7 mouse cellular contexts compared by ENCODE assay signal in genomic region chr11:105507332-105507971, GRCm38 (mm10). TPM values are rescaled to one million over a fixed set of nuclear protein-coding genes. Genes with fewer than 3 reads are reported as not detected.
DNase-seq lines count a peak whose midpoint lies in the region; ATAC-seq lines count a peak whose summit lies in the region.

No protein-coding gene starts in this region.

- no peak overlapping the region for H3K4me3 ChIP-seq in hindbrain, embryonic 11.5 days (ENCODE audit: low read depth, low read length)
- H3K4me3 ChIP-seq in midbrain, embryonic 11.5 days (ENCODE audit: low read depth, low read length), result no peak overlapping the region
- H3K4me3 ChIP-seq in intestine, embryonic 15.5 days (replicated peaks), result no peak overlapping the region

- peak overlapping the region; percentile 17 for H3K4me2 ChIP-seq in hindbrain, embryonic 11.5 days (replicated peaks; ENCODE audit: low read depth, low read length)
- peak overlapping the region; percentile 35; the same call in 1 of the 2 replicates for H3K4me2 ChIP-seq in midbrain, embryonic 11.5 days
- H3K4me2 ChIP-seq in intestine, embryonic 15.5 days (replicated peaks), result no peak overlapping the region

- no peak overlapping the region for H3K9ac ChIP-seq in hindbrain, embryonic 11.5 days (ENCODE audit: low read depth, low read length)
- no peak overlapping the region for H3K9ac ChIP-seq in midbrain, embryonic 11.5 days (ENCODE audit: low read length)
- H3K9ac ChIP-seq in intestine, embryonic 15.5 days, result no peak overlapping the region

- H3K36me3 ChIP-seq in hindbrain, embryonic 11.5 days (ENCODE audit: control insufficient read depth, insufficient read depth, low read length), result no peaks in the 10 kb centered on the region
- no peaks in the 10 kb centered on the region for H3K36me3 ChIP-seq in midbrain, embryonic 11.5 days (ENCODE audit: control insufficient read depth, insufficient read depth, low read length)
- H3K36me3 ChIP-seq in intestine, embryonic 15.5 days, result no peaks in the 10 kb centered on the region

- peaks cover 9% of the 10 kb centered on the region for H3K4me1 ChIP-seq in hindbrain, embryonic 11.5 days (replicated peaks; ENCODE audit: control insufficient read depth, insufficient read depth, low read length)
- H3K4me1 ChIP-seq in midbrain, embryonic 11.5 days (ENCODE audit: control insufficient read depth, insufficient read depth, low read length), result peaks cover 30% of the 10 kb centered on the region
- H3K4me1 ChIP-seq in intestine, embryonic 15.5 days (replicated peaks), result peaks cover 6% of the 10 kb centered on the region; the same call in 1 of the 2 replicates

- peak; percentile 23 for DNase-seq in adipocyte (ENCODE audit: low spot score)
- DNase-seq in embryo, embryonic 11 days, result peak; percentile 41
- peak; percentile 40 for DNase-seq in hindbrain, embryonic 11.5 days (ENCODE audit: low spot score)
- DNase-seq in midbrain, embryonic 11.5 days (ENCODE audit: low spot score, missing footprints), result no peak
- no peak for DNase-seq in spleen, postnatal 14 days (ENCODE audit: low spot score in 2 of 2)

- no peaks in the 10 kb centered on the region for H3K27me3 ChIP-seq in hindbrain, embryonic 11.5 days (ENCODE audit: control insufficient read depth, insufficient read depth, low read length)
- H3K27me3 ChIP-seq in midbrain, embryonic 11.5 days (ENCODE audit: control insufficient read depth, insufficient read depth, low read length), result peaks cover 19% of the 10 kb centered on the region; the same call in 1 of the 2 replicates
- no peaks in the 10 kb centered on the region for H3K27me3 ChIP-seq in intestine, embryonic 15.5 days (replicated peaks)

- 13% methylated on average over 8 of the region's 8 CpGs for WGBS in hindbrain, embryonic 11.5 days
- WGBS in midbrain, embryonic 11.5 days, result 3% methylated on average over 8 of the region's 8 CpGs
- WGBS in intestine, embryonic 15.5 days, result 57% methylated on average over 8 of the region's 8 CpGs

- H3K9me3 ChIP-seq in hindbrain, embryonic 11.5 days (ENCODE audit: control insufficient read depth, low read length), result no peaks in the 10 kb centered on the region
- no peaks in the 10 kb centered on the region for H3K9me3 ChIP-seq in midbrain, embryonic 11.5 days (ENCODE audit: control insufficient read depth, low read length)
- no peaks in the 10 kb centered on the region for H3K9me3 ChIP-seq in intestine, embryonic 15.5 days

- H3K27ac ChIP-seq in hindbrain, embryonic 11.5 days (ENCODE audit: low read depth, low read length), result peak overlapping the region; percentile 70
- H3K27ac ChIP-seq in midbrain, embryonic 11.5 days (ENCODE audit: low read depth, low read length), result peak overlapping the region; percentile 38
- H3K27ac ChIP-seq in intestine, embryonic 15.5 days, result no peak overlapping the region

- peak; percentile 71 for ATAC-seq in hindbrain, embryonic 11.5 days (ENCODE audit: low FRiP score)
- ATAC-seq in midbrain, embryonic 11.5 days (ENCODE audit: low FRiP score), result peak; percentile 64
- no peak for ATAC-seq in intestine, embryonic 15.5 days
- no peak for ATAC-seq in cerebellum, adult (ENCODE audit: insufficient number of reproducible peaks, low FRiP score, low TSS enrichment)

RNA-seq across cellular contexts. Expression of gene March10, which starts 50.9 kb away (rescaled TPM):
- 0.29 and 0.37 TPM in 2 replicates for polyA plus RNA-seq in hindbrain, embryonic 11.5 days (2014; fragmentation: Nextera tagmentation; extraction: Ambion mirVana)
- polyA plus RNA-seq in midbrain, embryonic 11.5 days (2014; fragmentation: Nextera tagmentation; extraction: Ambion mirVana), result 0.06 TPM in 1 of 2 replicates, not detected in the other
- not detected in 2 replicates for polyA plus RNA-seq in intestine, embryonic 15.5 days (2015; fragmentation: Nextera tagmentation; extraction: Ambion mirVana)

Comparison
In these comparisons a context has a peak if more than half of its experiments do, and no peak if none do; other contexts are left out.
1. DNase-seq: peak in adipocyte (single experiment), embryo, embryonic 11 days (single experiment) and hindbrain, embryonic 11.5 days (single experiment); none in midbrain, embryonic 11.5 days (single experiment) and spleen, postnatal 14 days (0 of 2).
2. ATAC-seq: peak in hindbrain, embryonic 11.5 days (single experiment) and midbrain, embryonic 11.5 days (single experiment); none in intestine, embryonic 15.5 days (single experiment) and cerebellum, adult (single experiment).